Mouse (Mus musculus) retina, postnatal 7 days (tissue): ENCODE measurements at regions not wholly inside any gene's neighbourhood (a gene's known extent, or its start where the extent isn't known, plus 50 kb on each side); places are given as distances from the start of the nearest gene placed in this dataset.

Experiments used
- DNase-seq: peaks from one replicate; pipeline ENCODE4 v3.0.0-alpha.2; 2012; ENCODE audit warnings: low read depth, low spot score

DNA sequence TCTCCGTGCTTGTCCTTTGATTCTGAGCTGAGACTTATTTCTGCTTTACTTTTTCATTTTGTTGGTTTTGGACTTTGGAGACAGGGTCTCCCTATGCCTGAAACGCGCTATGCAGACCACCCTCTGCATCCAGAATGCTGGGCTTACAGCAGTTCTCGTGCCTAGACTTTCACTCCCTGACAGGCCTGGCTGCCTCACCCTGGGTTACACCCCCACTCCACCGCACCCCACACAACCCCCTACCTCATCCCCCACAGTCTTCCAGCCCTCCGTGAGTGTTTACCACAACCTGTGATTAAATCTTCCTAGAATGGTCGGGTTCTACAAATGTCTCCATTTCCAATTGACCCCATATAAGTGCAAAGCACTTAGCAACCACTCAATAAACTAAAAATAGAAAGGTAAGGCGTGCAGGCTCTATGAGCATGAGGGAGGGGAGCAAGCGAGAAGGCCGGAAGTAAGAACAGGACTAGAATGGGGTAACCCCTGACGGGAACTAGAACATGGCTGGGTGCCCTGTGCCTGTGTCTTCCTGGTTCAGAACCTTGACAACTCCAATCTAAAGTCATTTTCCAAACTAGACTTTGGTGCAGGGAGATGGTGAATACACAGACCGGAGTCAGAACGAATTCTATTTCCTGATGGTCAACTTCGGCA lies 131.2 kb upstream of the Lef1 start:
- DNase-seq, result no peak

DNA sequence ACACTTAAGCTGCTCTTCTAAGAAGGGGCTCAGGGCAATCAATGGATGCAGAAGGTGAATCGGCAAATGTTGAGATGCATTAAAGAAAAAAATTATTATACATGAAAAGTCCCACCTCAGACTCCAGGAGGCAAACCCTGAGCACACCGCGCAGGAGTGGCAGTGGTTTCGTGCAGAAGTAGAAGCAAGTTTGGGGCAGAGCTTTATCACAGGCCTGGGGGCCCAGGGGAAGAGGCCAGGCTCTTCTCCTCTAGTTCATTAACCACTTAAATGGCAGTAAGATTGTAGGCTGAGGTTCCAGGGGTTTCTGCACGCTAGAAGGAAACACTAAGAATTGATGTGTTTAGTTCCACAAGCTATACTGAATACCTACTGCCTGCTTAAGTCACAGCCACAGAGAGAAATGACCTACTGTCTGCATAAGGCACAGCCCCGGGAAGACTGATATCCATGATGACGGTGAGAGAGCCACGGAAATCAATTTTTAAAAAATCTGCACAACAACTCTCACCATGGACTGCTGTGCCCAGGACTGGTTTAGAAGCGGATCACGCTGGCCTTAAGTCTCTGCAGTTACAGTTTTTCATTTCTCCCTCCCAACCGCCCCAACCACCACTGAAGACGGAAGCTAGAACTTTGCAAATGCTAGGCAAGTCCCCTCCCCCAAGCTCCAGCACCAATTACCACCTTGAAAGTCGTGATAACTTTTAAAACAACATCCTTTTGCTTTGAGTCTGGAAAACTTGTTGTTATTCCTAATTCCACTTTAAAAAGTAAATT lies 132.2 kb upstream of the Lef1 start:
- no peak for DNase-seq

DNA sequence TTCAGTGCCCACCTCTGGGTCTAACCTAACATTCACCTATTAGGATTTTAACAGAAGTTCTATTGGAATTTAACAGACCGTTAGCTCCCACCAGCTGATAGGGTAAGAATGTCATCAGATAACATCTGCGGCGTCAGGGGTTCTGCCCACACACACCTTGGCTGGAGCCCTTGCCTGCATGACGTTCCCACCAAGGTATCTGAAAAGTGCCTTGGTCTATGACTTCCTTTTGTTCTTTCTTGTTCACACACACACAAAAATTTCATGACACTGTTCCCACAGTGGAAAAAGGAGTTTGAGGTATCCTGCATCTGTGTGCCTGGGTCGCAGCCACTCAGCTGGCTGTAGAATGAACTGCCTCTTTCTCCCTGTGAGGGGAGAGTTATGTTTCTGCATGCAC lies 134.1 kb upstream of the Lef1 start:
- DNase-seq, result no peak

DNA sequence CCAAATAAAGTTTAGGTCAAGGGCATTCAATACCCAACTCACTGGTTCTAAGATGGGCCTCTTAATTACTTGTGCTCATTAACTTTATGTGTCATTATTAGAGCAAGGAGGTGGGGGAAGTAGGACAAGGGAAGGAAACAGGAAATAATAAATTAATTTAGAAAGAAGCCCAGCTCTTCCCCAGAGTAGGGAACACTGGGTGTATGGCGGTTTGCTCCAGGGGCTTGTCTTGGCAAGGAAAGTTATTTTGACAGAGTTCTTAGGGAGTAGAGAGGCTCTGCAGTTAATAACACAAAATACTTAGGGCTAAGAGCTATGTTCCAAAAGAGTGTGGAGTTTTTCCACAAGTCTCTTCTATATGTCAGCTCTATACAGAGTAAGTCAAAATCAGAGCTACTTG lies 135.0 kb upstream of the Lef1 start:
- no peak for DNase-seq

DNA sequence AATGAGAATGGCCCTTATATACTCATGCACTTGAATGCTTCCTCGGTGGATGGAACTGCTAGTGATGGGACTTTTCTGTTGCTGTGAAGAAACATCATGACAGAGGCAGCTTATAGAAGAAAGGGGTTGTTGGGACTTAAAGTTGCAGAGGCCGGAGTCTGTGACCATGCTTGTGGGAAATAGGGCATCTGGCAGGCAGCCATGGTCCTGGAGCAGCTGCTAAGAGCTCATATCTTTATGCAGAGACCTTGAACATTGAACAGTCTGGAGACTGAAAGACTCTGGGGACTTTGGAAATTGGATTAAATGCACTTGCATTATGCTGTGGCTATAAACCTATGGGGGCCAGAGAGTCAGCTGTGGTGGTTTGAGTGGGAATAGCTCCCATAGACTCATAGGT lies 138.1 kb upstream of the Lef1 start:
- no peak for DNase-seq

DNA sequence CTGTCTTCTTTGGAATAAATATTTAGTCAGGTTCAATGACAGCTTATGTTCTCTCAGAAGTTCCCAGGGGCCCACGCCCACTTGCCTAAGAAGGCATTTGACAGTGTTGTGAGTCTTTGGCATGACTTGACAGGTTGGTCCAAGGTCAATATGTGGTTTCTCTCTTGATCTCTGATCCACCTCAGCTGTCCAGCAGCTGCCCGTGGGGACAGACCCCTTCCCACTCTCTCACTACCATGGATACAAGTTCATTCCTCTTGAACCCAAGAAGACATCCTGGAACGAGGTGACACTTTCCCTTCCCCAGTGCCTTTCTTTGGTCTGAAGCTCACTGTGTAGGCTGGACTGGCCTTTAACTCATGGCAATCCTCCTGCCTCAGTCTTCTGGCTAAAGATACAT lies 145.0 kb upstream of the Lef1 start:
- DNase-seq, result no peak

DNA sequence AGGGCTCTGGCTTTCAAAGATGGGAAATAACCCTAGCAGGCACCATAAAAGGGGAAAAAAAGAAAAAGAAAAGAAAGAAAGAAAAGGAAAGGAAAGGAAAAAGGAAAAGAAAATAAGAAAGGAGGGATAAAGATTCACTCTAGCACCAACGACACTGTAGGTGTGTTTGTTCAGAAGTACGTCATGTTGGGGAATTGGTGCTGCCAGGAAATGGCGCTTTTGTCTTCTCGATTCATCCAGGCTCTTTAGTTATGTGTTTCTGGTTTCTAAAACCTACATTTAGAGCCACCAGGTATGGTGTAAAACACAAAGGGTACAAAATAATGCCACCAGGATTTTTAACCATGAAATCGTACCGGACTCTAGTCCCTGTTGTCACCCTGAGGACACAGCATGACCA lies 146.2 kb upstream of the Lef1 start:
- no peak for DNase-seq

DNA sequence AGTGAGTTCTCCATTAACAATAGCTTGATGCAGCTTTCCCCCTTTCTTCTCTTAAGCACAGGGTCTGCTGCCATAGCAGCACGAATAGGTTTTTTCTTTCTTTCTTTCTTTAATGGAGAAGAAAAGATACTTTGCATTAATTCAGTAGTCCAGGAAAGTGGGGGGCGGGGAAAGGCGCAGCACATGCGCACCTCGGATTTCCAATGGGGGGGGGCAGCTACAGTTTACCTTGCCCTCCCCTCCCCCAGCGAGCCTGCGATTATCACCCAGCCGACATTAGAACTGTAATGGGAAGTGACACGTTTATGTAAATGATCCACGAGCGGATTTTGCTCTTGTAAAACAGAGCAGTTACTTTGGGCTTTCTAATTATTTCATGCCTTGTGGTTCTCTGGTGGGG lies 146.6 kb upstream of the Lef1 start:
- no peak for DNase-seq

DNA sequence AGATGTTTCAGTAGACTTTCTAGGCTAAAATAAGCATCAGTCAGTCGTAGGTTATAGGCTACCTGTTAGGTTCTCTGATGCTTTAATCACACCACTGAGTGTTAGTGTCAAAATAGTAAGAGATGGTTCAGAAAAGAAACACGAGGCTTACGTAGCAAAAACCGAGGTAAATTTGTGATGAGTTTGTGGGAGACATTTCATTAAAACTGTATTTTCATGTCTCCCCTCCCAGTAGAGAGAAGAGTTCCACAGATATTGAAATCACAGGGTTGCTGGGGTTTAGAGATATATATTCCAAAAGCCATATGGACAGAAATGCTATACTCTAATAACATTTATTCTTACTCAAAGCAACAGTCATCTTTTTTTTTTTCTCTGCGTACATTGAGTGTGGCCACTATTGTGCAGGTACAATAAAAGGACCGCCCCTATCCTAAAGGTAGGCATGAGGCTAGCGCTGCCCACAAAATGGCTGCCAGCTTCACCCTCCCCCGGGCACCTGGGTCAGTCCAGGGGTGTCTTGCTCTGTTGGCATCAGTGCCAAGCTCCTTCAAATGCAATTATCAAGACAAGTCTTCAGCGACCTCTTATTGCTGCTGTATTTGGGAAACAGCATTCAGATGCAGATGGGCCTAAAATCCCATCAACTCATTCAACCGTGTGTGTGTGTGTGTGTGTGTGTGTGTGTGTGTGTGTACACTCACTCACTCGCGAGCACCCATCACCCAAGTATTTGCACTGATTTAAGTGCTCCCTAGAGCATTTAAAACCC lies 147.4 kb upstream of the Lef1 start:
- DNase-seq, result no peak

DNA sequence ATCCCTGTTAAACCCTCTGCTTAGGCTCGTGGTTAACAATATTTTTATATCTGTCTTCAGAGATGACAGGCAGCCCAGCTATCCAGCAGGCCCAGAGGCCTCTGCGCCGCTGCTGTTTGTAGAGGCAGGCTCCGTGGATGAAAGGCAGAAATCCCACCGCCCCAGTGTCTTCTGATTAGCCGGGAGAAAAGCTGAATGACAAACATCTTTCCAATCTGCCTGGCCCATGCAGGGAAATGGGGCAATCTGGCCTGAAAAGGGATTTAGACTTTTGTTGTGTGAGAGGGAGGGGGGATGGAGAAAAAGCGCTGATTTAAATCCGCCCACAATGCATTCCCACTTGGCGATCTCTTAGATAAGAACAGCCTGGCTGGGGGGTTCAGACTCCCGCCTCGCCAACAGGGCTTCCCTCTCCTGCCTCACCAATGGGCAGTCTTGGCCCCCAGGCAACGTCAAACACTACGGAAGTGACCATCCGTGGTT lies 148.1 kb upstream of the Lef1 start:
- no peak for DNase-seq

DNA sequence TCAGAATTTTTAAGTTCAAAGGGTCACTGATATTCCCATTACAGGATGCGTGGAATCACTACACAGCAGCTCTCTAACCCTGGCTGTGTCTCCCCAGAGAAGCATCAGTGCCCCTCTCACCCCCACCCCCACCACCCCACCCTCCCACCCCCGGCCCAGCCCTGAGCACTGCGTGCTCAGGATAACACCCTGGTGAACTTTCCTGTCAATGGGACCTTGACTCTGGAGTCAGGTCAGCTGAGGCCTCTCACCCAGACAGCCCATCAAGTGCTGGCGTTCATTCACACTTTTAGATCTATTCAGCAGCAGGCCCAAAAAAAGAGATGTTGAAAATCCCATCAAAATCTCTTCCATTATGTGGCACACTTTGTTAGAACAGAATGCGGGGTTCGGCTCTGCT lies 148.6 kb upstream of the Lef1 start:
- DNase-seq, result no peak

DNA sequence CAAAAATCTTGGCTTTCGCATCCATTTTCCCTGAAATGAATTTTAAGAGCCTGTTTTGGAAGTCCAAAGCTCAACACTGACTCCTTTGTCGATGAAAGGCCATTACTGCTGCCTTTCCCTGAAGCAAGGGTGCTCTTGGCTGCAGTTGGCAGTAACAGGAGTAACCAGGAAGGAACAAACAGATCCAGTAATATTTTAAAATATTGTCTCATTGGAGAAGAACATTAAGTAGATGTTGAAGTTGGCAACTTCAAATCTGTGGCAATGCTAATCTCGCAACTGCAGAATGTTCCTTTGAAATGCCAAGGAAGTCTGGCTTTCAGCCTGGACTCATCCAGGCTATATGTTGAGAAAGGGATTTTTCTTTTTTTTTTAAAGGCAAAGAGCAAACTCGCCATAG lies 154.3 kb upstream of the Lef1 start:
- DNase-seq, result no peak

DNA sequence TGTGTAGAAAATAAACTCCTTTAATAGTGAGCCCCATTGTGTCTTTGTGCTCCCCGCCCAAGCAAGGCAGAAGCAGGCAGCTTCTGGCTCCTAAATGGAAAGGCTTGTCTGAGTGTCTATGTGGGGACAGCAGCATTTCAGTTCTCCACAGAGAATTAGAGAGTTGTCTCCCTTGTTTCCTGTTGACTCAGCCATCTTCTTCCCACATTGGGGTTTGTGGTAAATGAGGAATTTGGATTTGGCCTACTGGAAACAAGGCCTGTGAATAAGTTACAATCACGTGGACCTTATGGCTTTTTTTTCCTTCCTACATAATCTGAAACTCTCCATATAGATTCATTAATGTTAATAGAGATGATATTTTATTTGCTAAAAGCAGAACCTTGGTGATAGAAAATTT lies 158.9 kb upstream of the Lef1 start:
- no peak for DNase-seq

DNA sequence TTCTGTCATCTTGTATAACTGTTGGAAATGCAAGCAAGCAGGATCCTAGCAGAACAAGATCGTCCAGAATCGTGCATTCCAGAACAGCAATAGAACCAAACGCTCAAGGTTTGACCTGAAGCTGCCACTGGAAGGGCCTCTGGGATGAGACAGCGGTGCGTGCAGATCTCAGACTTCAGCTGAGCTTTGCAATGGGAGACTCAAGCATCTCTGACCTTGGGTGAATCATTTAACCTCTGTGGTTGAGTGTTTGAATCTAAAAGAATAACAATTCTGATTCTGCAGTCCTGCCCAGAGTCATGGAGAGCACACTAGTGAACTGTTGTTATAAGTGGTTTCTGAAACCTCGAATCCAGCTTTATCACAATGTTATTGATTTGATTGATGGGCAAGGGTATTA lies 159.4 kb upstream of the Lef1 start:
- no peak for DNase-seq

DNA sequence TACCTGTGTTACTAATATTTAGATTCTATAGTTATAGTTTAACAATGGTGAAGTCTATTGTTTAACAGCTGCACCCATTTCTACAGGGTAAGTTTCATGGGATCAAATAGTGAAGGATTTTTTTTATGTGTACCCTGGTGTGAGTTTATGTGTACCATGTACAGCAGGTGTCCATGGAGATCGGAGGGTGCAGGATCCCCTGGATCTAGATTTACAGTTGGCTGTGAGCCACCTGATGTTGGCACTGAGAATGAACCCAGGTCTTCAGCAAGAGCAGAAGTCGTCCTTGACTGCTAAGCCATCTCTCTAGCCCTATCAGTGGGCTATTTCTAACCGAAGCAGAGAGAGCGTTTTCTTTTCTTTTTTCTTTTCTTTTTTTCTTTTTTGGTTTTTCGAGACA lies 162.4 kb upstream of the Lef1 start:
- no peak for DNase-seq

DNA sequence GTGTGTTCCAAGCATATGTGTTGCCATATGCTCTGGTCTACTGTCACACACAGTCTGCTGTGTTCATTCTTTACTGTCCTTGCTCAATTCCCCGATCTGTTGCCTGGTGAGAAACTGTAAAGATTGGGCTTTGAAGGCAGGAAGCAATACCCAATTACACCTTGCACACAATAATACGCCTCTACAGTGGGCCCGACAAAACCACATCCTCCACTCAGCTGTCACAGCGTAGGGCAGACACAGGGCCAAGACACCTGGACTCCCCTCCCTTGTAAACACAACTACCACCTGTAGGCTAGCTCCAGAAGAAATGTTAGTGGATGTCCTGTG lies 163.0 kb upstream of the Lef1 start:
- no peak for DNase-seq

DNA sequence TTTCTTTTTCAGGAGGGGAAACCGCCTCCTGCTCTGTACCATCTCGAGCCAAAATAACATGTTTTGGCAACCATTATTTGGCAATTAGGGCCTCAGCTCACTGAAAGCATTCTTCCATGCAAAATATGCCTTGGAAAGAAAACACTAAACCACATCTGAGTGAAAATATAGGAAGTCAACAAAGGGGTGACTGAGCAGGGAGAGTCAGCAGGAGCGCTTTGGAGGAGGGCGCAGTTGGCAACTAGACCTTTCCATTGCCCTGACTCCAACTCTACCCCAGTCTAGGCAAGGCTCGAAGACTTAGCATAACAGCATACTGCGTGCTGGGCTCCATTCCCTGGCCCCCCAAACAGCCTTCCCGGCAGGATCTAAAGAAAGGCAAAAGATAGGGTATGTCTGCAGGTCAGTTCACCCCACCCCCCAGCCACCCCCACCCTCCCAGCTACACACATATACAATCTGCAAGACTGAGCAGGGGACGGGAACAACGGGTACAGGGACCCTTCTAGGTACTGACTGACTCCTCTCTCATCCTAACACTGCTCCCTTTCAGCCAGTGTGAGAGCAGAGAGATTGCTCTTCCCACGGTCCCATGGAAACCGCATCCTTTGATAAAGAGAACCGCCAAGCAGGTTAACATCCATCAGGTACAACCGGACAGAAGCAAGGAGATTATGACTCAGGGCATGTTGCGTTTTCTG lies 163.5 kb upstream of the Lef1 start:
- no peak for DNase-seq

DNA sequence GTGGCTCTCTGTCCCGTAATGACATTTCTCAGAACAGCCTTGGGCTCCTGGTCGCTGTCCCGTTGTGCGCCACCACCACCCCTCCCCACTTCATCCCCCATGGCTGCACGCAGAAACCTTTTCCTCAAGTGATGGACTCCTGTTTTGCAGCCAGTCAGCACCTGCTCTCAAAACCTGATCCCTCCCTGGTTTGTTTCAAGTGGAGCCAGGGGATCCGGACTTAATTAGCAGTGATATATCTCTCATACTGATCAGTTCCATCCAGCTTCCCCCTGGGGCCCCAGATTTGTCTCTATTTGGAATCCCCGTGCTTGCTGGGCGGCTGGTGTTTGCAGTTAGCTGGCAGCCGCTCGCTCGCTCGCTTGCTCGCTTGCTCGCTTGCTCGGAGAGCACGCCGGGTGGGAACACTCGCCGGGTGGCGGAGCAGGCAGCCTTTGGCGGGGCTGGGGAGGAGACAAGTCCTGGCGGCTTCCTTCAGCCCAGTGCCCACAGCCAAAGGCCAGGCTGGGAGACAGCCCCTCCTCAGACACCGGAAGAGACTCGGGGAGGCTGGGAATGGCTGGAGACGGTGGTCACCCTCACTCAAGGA lies 164.3 kb upstream of the Lef1 start:
- no peak for DNase-seq

DNA sequence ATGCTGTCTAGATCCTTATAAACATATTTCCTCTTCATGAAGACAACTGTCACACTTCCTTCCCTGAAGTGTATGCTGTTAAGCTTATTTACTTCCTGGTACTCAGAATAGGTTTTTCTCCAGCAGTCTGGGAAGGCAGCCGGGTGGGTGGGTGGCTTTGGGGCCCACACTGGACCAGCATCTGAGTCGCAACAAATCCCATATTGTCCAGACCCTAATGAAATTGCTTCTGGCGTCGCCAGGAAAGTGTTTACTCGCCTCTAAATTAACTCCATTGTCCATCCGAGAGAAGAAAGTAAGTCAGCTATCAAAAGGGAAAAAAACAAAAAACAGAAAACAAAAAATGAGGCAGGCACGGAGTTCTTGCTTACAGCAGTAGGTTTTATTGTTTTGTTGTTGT lies 164.9 kb upstream of the Lef1 start:
- no peak for DNase-seq

DNA sequence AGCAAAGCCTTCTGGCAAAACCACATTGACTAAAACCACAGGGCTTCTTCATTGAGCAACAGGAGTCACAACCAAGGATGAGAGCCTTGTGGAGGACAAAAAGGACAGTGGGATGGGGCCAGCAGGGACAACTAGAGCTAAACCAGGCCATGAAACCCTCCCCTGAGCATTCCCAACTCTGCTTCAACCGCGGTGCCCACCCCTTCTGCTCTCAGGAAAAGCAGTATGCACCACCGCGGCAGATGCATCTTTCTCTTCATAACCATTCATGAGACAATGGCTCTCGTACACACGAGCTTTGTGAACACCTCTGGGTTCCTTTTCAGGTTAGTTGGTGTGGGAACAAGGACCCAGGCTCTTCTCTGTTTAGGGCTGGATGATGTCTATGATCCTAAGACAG lies 166.0 kb upstream of the Lef1 start:
- DNase-seq, result no peak

DNA sequence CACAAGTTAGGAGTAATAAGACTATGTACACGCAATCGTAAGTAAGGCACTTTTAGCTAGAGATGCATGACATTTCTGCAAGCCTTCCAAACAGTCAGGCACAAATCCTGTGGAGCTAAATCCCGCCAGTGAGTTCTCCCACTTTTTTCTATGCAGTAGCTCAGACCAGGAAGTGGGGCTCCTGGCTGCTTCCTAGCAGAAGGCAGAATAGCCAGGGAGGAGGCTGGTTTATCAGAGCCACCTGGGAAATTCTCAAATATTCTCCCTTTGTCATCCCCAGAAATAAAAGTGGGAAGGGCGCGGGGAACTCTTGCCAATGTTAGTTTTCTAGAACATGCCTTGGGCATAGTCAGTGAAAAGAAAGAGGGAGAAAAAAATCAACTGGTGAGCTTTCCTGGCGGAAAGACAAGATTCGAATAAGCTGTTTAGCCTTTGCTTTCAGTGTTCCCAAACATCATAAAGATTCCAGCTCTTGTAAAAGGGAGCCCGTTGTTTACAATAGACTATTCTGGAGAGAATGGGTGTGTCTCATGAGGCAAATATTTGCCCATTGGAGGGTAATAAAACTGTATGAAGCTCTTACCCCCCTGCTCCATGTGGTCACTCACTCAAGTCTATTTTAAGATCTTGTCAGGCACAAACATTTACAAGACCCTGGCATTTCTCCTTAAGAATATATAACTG lies 167.2 kb upstream of the Lef1 start:
- no peak for DNase-seq
